Mouse (Mus musculus): ENCODE results near the gene Inpp4a. TPM values are rescaled to one million over a fixed set of nuclear protein-coding genes. Genes with fewer than 3 reads are reported as not detected.

Gene Inpp4a
- total and polyA plus RNA-seq, 2 experiments = 8.1 to 12.4 TPM

- no peak for DNase-seq (ENCODE audit: extremely low read depth, low read depth, low spot score)
- H3K9ac ChIP-seq (ENCODE audit: low read depth, low read length) = no peak overlapping the region
- H3K27me3 ChIP-seq (ENCODE audit: control insufficient read depth, insufficient read depth, low read length) = no peaks in the 10 kb centered on the region
- H3K27ac ChIP-seq (replicated peaks; ENCODE audit: insufficient read depth, low read depth, low read length) = no peak overlapping the region
- TF ChIP-seq POLR2A (IDR thresholded peaks at IDR 0.05; ENCODE audit: extremely low read depth, insufficient read depth, low read length) = no peak
- no peak for TF ChIP-seq CTCF (IDR thresholded peaks at IDR 0.05; ENCODE audit: low read depth, low read length)
- H3K4me3 ChIP-seq (ENCODE audit: insufficient read depth, low read depth, low read length) = no peak overlapping the region
- H3K79me2 ChIP-seq (ENCODE audit: control insufficient read depth, insufficient read depth, low read length) = no peaks in the 10 kb centered on the region
- no peaks in the 10 kb centered on the region for H3K4me1 ChIP-seq (ENCODE audit: control insufficient read depth, insufficient read depth, low read length)
- WGBS = 95% methylated on average over 5 of the region's 5 CpGs
- H3K36me3 ChIP-seq (ENCODE audit: control insufficient read depth, insufficient read depth, low read length) = peaks cover 8% of the 10 kb centered on the region
Observed at GRCm38 (mm10) chr1:37378095-37378494, 78.4 kb downstream of the Inpp4a start.

GRCm38 (mm10) chr1:37379536-37379935 is 79.9 kb downstream of the Inpp4a start:
- Histone ChIP-seq H3K4me1 (ENCODE audit: control insufficient read depth, insufficient read depth, low read length) (no peaks in the 10 kb centered on the region), H3K79me2 (ENCODE audit: control insufficient read depth, insufficient read depth, low read length) (no peaks in the 10 kb centered on the region), H3K36me3 (ENCODE audit: control insufficient read depth, insufficient read depth, low read length) (peaks cover 6% of the 10 kb centered on the region), H3K9ac (ENCODE audit: low read depth, low read length) (no peak overlapping the region), H3K4me3 (ENCODE audit: insufficient read depth, low read depth, low read length) (no peak overlapping the region), H3K27me3 (ENCODE audit: control insufficient read depth, insufficient read depth, low read length) (no peaks in the 10 kb centered on the region), H3K27ac (replicated peaks; ENCODE audit: insufficient read depth, low read depth, low read length) (no peak overlapping the region)
- WGBS = 80% methylated on average over 4 of the region's 4 CpGs
- DNase-seq (ENCODE audit: extremely low read depth, low read depth, low spot score) = no peak
- no peak for TF ChIP-seq POLR2A (IDR thresholded peaks at IDR 0.05; ENCODE audit: extremely low read depth, insufficient read depth, low read length)
- no peak for TF ChIP-seq CTCF (IDR thresholded peaks at IDR 0.05; ENCODE audit: low read depth, low read length)

- 94% methylated on average over 5 of the region's 5 CpGs for WGBS
Observed at GRCm38 (mm10) chr1:37380913-37381312, 81.2 kb downstream of the Inpp4a start.

GRCm38 (mm10) chr1:37384304-37384703 is 84.6 kb downstream of the Inpp4a start:
- Histone ChIP-seq H3K79me2 (ENCODE audit: control insufficient read depth, insufficient read depth, low read length) (no peaks in the 10 kb centered on the region), H3K4me1 (ENCODE audit: control insufficient read depth, insufficient read depth, low read length) (no peaks in the 10 kb centered on the region), H3K36me3 (ENCODE audit: control insufficient read depth, insufficient read depth, low read length) (peaks cover 3% of the 10 kb centered on the region; the same call in 1 of the 2 replicates), H3K27ac (replicated peaks; ENCODE audit: insufficient read depth, low read depth, low read length) (no peak overlapping the region), H3K27me3 (ENCODE audit: control insufficient read depth, insufficient read depth, low read length) (no peaks in the 10 kb centered on the region), H3K9ac (ENCODE audit: low read depth, low read length) (no peak overlapping the region), H3K4me3 (ENCODE audit: insufficient read depth, low read depth, low read length) (no peak overlapping the region)
- 91% methylated on average over 3 of the region's 3 CpGs for WGBS
- no peak for DNase-seq (ENCODE audit: extremely low read depth, low read depth, low spot score)
- TF ChIP-seq CTCF (IDR thresholded peaks at IDR 0.05; ENCODE audit: low read depth, low read length) (no peak), POLR2A (IDR thresholded peaks at IDR 0.05; ENCODE audit: extremely low read depth, insufficient read depth, low read length) (no peak)

More at GRCm38 (mm10) chr1:37380913-37381312, 81.2 kb downstream of the Inpp4a start:
- Histone ChIP-seq H3K79me2 (ENCODE audit: control insufficient read depth, insufficient read depth, low read length) (no peaks in the 10 kb centered on the region), H3K27ac (replicated peaks; ENCODE audit: insufficient read depth, low read depth, low read length) (no peak overlapping the region), H3K4me1 (ENCODE audit: control insufficient read depth, insufficient read depth, low read length) (no peaks in the 10 kb centered on the region), H3K9ac (ENCODE audit: low read depth, low read length) (no peak overlapping the region), H3K4me3 (ENCODE audit: insufficient read depth, low read depth, low read length) (no peak overlapping the region), H3K36me3 (ENCODE audit: control insufficient read depth, insufficient read depth, low read length) (peaks cover 6% of the 10 kb centered on the region), H3K27me3 (ENCODE audit: control insufficient read depth, insufficient read depth, low read length) (no peaks in the 10 kb centered on the region)
- DNase-seq (ENCODE audit: extremely low read depth, low read depth, low spot score) = no peak
- TF ChIP-seq CTCF (IDR thresholded peaks at IDR 0.05; ENCODE audit: low read depth, low read length) = no peak
- no peak for TF ChIP-seq POLR2A (IDR thresholded peaks at IDR 0.05; ENCODE audit: extremely low read depth, insufficient read depth, low read length)

- Histone ChIP-seq H3K36me3 (ENCODE audit: control insufficient read depth, insufficient read depth, low read length) (peaks cover 9% of the 10 kb centered on the region; the same call in 1 of the 2 replicates), H3K9ac (ENCODE audit: low read depth, low read length) (no peak overlapping the region), H3K79me2 (ENCODE audit: control insufficient read depth, insufficient read depth, low read length) (no peaks in the 10 kb centered on the region), H3K4me3 (ENCODE audit: insufficient read depth, low read depth, low read length) (no peak overlapping the region), H3K4me1 (ENCODE audit: control insufficient read depth, insufficient read depth, low read length) (no peaks in the 10 kb centered on the region), H3K27ac (replicated peaks; ENCODE audit: insufficient read depth, low read depth, low read length) (no peak overlapping the region), H3K27me3 (ENCODE audit: control insufficient read depth, insufficient read depth, low read length) (no peaks in the 10 kb centered on the region)
- WGBS = 92% methylated on average over 7 of the region's 7 CpGs
- TF ChIP-seq POLR2A (IDR thresholded peaks at IDR 0.05; ENCODE audit: extremely low read depth, insufficient read depth, low read length) (no peak), CTCF (IDR thresholded peaks at IDR 0.05; ENCODE audit: low read depth, low read length) (no peak)
- no peak for DNase-seq (ENCODE audit: extremely low read depth, low read depth, low spot score)
Observed at GRCm38 (mm10) chr1:37386448-37386971, 86.8 kb downstream of the Inpp4a start.

- peaks cover 11% of the 10 kb centered on the region; the same call in 1 of the 2 replicates for H3K36me3 ChIP-seq (ENCODE audit: control insufficient read depth, insufficient read depth, low read length)
- 84% methylated on average over 5 of the region's 5 CpGs for WGBS
Observed at GRCm38 (mm10) chr1:37393174-37393573, 93.5 kb downstream of the Inpp4a start.

More at GRCm38 (mm10) chr1:37393174-37393573, 93.5 kb downstream of the Inpp4a start:
- no peaks in the 10 kb centered on the region for H3K79me2 ChIP-seq (ENCODE audit: control insufficient read depth, insufficient read depth, low read length)
- no peaks in the 10 kb centered on the region for H3K4me1 ChIP-seq (ENCODE audit: control insufficient read depth, insufficient read depth, low read length)
- no peak overlapping the region for H3K27ac ChIP-seq (replicated peaks; ENCODE audit: insufficient read depth, low read depth, low read length)
- DNase-seq (ENCODE audit: extremely low read depth, low read depth, low spot score) = no peak
- TF ChIP-seq CTCF (IDR thresholded peaks at IDR 0.05; ENCODE audit: low read depth, low read length) (no peak), POLR2A (IDR thresholded peaks at IDR 0.05; ENCODE audit: extremely low read depth, insufficient read depth, low read length) (no peak)
- no peak overlapping the region for H3K9ac ChIP-seq (ENCODE audit: low read depth, low read length)
- H3K27me3 ChIP-seq (ENCODE audit: control insufficient read depth, insufficient read depth, low read length) = no peaks in the 10 kb centered on the region
- H3K4me3 ChIP-seq (ENCODE audit: insufficient read depth, low read depth, low read length) = no peak overlapping the region
